Mouse (Mus musculus): ENCODE data around the gene Rgs18. TPM values are rescaled to one million over a fixed set of nuclear protein-coding genes. Genes with fewer than 3 reads are reported as not detected.

Rgs18 gene
- 4.8 TPM for polyA plus RNA-seq (2014; fragmentation: Illumina TruSeq; extraction: RNeasy Lipid Tissue Mini Kit (QIAGEN cat#74804))

DNA sequence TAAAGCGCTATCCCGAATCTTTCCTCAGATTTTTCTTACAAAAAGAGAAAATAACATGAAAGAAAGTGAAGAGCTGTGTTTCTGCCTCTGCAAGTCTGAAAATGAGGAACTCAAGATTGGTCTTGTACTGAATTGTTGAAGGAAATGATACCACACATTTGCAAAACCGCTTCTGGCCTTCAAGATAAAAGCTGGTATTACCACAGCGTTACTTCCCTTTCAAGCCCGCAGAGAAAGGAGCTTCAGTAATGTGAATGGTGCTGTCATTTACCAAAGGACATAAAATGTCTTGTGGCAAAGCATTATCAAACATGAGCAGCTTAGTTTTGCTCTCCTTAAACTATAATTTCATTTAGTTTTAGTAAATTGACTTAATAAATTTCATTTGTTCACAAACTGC lies at the start of gene Rgs18:
Gene Rgs18 (minus strand): TSS at position 105 of the 400 bp plus-strand sequence.

Other genes starting within 250 kb of the Rgs18 start
- gene Rgs21, start 207.8 kb downstream of the Rgs18 start, polyA plus RNA-seq (2014; fragmentation: Illumina TruSeq; extraction: RNeasy Lipid Tissue Mini Kit (QIAGEN cat#74804)): not detected